In the genomic region with DNA sequence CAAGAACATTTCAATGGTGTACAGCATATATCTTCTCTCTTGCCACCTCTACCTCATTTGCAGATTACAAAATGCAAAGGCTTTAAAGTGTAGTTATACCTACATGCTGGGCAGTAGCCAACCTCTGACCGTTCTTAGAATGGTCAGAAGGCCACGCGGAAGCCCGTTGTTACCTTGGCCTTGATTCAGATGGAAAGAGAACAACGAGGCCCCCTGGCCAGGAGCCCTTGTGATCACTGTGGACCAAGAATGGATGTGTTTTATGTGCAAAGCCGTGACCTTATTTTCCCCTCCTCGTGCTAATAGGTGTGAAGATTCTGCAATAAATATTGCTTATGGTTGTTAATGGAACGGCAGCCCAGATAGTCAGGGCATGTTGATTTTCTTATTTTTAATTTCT, we compare ENCODE assay signal across 12 mouse cellular contexts.
"Had no signal": no experiment of that assay in that cellular context is flagged by ENCODE, and none has a peak within 500 bp of the region (broad histone marks: within the 10 kb centered on the region; RNA-seq: fewer than 3 reads in every experiment).

No protein-coding gene starts in this region.

- DNase-seq: liver, postnatal 0 days; lung, adult 2 months; lung, postnatal 4 days; midbrain, embryonic 14.5 days; retina, postnatal 1 day; right cerebral cortex, adult 18-20 months; right cerebral cortex, postnatal 14 days; thymus, adult 2 months; thymus, postnatal 25 days; thymus, postnatal 4 days had no signal

- ATAC-seq: liver, postnatal 0 days; lung, postnatal 0 days; midbrain, embryonic 16.5 days had no signal
